Mouse (Mus musculus) lung, postnatal 25 days (tissue): ENCODE data around the gene Olfr218.
"Not testable (repeated sequence)": the region's sequence is repeated elsewhere in the genome, so short reads cannot be mapped to it uniquely, and the experiment has no call there.

Experiments used
- DNase-seq: peaks from one replicate; pipeline ENCODE4 v3.0.0; 2022; ENCODE audit warnings: low spot score

Gene Olfr218

GRCm38 (mm10) chr1:173197508-173197907, at the start of gene Olfr218:
TSS of gene Olfr218 (plus strand) at chr1:173197808.
- DNase-seq = no peak

- no peak for DNase-seq
These were observed 23.3 kb upstream of the Olfr218 start for GRCm38 (mm10) chr1:173174154-173174842.

GRCm38 (mm10) chr1:173190540-173190939, 7.1 kb upstream of the Olfr218 start, which contains the start of gene Olfr1406:
TSS of gene Olfr1406 (minus strand) at chr1:173190640.
- DNase-seq = no peak

GRCm38 (mm10) chr1:173192059-173192458, 5.5 kb upstream of the Olfr218 start:
- DNase-seq = no peak

- no peak for DNase-seq
These were observed 1.2 kb upstream of the Olfr218 start for GRCm38 (mm10) chr1:173196359-173196758.

GRCm38 (mm10) chr1:173212092-173212491, 14.5 kb downstream of the Olfr218 start, which contains the start of gene Olfr1404:
TSS of gene Olfr1404 (plus strand) at chr1:173212392.
- no peak for DNase-seq

- no peak for DNase-seq
These were observed 18.9 kb downstream of the Olfr218 start for GRCm38 (mm10) chr1:173216481-173216880.

- DNase-seq = no peak
These were observed 29.5 kb downstream of the Olfr218 start, which contains the start of gene Fcer1a for GRCm38 (mm10) chr1:173227081-173227480. TSS of gene Fcer1a (minus strand) at chr1:173227214.

GRCm38 (mm10) chr1:173237004-173237403, 39.4 kb downstream of the Olfr218 start:
- not testable (repeated sequence) for DNase-seq

GRCm38 (mm10) chr1:173249888-173250287, 52.3 kb downstream of the Olfr218 start:
- DNase-seq = no peak
